Mouse (Mus musculus) ovary, postnatal 10 days (tissue): ENCODE data around the gene Scube1.

Experiments
- DNase-seq: peaks from one replicate; pipeline ENCODE4 v3.0.0; 2022; ENCODE audit warnings: low spot score

Gene Scube1

DNA sequence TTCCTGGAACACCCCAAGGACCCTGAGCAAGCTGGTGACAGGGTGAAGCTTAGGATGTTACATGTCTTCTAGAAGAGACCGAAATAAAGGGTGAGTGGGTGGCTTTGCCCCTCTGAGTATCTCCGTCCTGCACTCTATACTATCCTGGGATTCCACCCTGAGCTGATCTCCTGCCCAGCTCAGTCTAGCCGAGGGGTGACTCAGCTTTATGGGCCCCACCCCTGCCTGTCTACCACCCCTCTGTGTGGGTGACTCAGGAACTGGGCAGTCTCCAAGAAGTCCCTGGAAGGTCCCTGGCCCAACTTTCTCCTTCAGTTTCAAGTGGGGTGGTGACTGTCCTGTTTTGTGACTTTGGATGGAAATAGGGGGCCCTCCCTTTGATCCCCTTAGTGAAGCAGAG is 159.4 kb downstream of the Scube1 start:
- no peak for DNase-seq

DNA sequence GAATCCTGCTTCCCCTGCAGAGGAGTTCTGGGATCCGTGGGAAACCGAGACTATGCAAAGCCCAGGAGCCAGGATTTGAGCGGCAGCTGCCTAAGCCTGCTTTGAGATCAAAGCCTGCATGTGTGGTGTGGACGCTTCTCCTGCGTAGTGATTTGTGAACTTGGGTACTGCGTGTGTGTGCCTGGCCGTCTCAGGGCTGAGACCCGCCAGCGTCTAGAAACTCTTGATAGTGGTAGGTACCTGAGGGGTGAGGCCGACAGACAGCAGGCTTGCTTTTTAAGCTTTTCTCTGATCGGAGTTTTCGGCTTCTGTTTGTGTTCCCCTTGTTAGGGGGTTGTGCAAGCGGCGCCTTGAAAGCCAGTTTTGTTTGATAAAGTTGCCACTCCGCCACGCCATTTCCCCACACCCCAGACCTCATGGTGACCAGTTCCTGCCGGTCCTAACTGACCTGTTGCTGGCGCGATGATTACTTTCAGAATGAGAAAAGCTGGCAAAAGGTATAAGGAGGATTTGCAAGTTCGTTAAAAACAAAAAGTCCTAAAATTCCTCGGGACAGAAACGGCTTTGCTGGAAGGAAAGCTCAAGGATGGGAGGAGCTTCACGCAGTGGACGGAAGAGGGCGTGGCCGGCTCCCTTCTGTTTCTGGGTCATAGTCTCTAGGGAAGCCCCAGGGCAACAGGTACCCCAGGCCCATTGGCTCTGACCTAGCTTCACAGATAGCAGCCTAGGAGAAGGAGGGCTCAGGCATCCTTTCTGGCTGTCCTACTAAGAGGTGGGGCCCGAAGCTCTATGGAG is 160.8 kb downstream of the Scube1 start:
- DNase-seq: peak; percentile 22

DNA sequence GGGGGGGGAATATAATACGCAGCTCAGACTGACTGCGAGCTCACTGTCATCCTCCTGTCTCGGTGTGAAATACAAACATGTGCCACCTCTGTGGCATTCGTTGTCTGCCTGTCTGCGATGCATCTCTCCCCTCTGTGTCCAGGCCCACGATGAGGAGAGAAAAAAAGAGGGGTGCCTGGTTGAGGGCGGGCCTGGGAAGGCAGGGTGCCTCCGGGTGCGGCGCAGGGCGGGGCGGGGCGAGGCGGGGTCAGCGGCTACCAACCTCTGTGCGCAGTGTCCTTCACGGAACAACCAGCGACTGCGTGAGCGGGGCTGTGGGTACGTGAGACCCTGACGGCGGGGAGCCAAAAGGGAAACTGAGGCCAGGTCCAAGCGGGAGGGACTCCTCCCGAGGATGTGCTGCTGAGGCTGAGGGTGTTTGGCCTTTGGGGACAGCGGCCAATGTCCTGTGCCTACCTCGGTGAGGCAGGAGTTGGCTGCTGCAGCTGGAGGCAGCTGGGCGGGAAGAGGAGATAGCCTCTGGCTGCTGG is 161.4 kb downstream of the Scube1 start, which contains the start of the genes Tspo and Mcat:
Gene Tspo (plus strand): TSS at position 266 of the 530 bp plus-strand sequence.
Gene Mcat (minus strand): TSS at position 461 of the 530 bp plus-strand sequence.
- peak; percentile 44 for DNase-seq

DNA sequence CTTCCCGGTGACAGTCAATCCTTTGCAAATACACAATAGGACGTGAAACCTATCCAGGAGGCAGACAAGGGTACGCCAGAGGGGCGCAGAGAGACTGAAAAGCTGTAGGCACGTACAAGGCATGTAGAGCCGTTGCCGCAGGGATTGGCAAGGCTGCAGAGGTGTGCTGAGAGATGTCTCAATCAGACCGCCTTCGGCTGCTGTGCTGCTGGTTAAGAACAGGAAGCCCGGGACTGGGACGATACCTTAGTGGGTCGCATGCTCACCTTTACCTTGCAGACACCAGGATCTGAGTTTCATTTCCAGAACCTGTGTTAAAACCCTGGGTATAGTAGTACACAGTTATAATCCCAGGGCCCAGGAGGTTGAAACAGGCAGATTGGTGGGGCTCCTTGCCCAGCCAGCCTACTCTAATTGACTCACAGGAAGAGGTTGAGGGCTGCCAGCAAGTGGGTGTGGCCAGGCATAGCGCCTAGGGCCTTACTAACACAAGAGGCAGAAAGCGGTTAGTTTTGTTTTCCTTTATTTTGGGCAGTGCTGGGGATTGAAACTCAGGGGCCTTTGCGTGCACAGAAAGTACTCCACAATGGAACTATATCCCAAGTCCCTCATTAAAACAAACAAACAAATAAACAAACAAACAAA is 162.1 kb downstream of the Scube1 start:
- peak; percentile 50 for DNase-seq

DNA sequence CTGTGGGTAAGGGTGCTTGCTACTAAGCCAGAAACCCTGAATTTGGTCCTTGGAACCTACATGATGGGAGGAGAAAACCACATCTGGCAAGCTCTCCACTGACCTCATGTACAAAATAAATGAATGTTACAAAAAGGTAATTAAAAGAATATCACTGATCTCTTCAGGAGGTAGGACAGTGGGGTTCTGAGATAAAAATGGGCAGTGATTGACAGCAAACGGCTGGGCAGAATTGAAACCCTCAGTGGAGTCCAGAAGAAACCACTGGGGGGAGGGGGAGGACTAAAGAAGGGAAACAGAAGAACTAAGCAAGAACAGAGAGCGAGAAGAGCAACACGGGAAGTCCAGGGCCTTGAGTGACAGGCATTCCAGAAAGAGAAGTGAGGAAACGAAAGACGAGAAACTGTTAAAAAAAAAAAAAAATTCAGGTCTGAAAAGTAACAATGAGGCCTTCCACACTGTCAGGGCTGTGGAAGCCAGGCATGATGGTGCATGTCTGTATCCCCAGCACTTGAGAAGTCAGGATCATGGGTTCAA is 163.8 kb downstream of the Scube1 start:
- no peak for DNase-seq

DNA sequence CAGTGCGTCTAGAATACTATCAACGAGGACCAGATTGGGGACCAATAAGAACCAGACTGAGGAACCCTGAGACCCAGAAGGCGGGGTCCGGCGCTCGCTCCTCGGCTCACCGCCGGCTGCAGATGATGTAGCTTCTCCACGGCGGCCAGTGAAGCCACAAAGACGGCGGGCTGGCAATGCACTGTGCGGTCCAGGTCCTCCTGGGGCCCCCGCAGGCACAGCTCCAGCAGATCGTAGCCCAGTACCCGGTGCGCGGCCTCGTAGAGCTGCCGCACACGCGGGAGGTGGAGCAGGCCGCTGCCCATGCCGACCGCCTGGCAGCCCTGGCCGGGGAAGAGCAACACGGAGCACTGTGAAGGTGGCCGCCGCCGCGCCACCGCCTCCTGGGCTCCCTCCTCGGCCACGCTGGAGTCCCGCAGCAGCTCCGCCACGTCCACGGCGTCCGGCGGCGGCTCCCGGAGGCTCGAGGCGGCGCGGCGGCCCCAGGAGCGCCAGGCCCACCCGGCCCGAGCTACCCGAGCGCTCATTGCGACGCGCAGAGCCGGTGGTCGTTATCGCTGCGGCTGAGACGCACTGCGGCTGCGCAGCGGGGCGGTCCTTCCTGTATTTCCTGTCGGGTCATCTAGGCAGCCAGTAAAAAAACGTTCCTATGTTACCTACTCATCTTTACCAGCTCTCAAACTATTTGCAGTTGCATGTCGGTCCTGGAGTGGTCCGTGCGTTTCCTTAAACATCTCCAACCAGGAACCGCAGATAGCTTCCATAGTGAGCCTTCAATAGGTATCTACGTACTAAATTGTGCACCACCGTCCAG is 169.5 kb downstream of the Scube1 start:
- peak; percentile 64 for DNase-seq
